Mouse (Mus musculus) adrenal gland, adult (tissue): Measurements from ENCODE around the gene Farp2.
"Not testable (repeated sequence)": the region's sequence is repeated elsewhere in the genome, so short reads cannot be mapped to it uniquely, and the experiment has no call there.

Experiments
- DNase-seq, 2 experiments: peaks; one replicate each; pipeline ENCODE4 v3.0.0; 2022 to 2023; ENCODE audit warnings: low spot score in 1 of 2; ENCODE audit not compliant: inconsistent age in 2 of 2

Gene Farp2

DNA sequence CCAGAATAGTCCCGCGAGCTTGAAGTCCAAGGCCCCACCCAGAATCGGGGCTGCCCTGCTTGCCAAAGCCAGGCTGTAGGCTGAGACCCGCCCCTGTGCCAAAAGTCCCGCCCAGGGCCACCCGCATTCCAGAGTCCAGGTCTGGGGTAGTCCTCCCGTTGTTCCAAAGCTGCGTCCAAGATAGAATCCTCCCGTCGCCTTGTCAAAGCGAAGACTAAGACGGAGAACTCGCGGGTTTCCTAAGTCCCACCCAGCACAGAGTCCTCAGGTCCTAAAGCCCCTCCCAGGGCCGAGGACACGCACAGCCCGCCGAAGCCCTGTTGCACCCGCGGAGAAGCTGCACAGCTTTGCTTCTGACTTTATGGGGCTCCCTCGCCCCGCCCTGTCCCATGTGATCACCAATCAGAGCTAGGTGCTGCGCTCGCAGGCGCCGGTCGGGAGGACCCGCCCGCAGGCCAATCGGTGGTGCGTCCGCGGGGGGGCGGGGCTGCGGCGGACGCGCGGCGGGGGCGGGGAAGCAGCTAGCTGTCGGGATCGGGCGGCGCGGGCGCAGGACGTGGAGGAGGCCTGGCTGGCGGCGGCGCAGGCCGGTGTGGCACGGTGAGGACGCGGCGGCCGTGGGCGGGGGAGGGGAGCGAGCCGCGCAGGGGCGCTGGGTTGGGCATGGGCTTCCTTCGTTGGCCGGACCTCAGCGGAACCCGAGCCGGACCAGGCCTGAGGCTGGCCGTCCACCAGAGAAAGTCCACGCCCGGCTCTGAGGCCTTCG lies at the start of gene Farp2:
Gene Farp2, plus strand, starts transcription at position 495 of the 766 bp plus-strand sequence.
- DNase-seq: peak; percentile 98 to 99

DNA sequence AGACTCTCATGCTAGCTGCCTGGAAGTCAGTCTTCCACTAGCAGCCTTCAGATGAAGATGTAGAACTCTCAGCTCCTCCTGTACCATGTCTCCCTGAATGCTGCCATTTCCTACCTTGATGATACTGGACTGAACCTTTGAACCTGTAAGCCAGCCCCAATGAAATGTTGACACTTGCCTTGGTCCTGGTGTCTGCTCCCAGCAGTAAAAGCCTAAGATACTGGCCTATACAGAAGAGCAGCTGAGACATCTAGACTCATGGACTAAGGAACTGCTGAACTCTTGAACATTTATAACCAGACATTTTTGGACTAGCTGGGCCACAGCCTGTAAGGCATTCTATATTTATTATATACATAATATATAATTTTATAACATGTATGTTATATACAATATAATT lies 46.8 kb upstream of the Farp2 start:
- no peak for DNase-seq

GRCm38 (mm10) chr1:93465746-93466145 lies 46.1 kb upstream of the Farp2 start:
- no peak for DNase-seq

DNA sequence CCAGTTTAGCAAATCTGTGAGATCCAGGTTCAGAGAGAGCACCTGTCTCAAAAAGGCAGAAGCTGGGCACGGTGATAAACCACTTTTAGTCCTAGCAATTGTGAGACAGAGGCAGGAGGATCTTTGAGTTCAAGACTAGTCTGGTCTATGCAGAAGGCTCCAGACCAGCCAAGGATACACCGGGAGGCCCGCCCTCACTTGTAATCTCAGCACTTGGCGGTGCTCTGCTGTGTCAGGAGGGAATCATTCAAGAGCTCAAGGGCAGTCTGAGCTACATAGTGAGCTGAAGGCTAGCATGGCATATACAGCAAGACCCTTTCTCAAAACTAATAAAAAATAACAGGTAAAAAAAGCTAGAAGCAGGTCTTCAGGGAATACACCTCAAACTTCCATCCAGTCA lies 43.3 kb upstream of the Farp2 start:
- peak; percentile 41 to 82 for DNase-seq

DNA sequence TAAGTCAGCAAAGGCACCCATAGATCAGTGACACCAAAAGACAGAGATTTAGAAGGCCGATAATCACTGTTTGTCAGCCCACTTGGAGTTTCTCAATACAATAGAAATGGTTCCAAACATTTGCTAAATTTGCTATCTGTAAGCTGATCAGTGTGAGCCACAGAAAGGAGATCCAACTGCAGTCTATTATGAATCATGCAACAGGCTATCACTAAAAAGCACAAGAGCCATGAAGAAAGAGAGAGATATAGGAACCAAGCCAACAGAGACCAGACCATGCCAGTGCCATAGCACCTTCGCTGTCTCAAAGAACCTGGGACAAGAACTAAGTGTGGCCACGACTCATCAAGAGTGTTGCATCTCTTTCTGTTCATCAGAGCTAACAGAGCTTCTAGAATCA lies 36.2 kb upstream of the Farp2 start:
- peak in 1 of 2 experiments; percentile 58 for DNase-seq

DNA sequence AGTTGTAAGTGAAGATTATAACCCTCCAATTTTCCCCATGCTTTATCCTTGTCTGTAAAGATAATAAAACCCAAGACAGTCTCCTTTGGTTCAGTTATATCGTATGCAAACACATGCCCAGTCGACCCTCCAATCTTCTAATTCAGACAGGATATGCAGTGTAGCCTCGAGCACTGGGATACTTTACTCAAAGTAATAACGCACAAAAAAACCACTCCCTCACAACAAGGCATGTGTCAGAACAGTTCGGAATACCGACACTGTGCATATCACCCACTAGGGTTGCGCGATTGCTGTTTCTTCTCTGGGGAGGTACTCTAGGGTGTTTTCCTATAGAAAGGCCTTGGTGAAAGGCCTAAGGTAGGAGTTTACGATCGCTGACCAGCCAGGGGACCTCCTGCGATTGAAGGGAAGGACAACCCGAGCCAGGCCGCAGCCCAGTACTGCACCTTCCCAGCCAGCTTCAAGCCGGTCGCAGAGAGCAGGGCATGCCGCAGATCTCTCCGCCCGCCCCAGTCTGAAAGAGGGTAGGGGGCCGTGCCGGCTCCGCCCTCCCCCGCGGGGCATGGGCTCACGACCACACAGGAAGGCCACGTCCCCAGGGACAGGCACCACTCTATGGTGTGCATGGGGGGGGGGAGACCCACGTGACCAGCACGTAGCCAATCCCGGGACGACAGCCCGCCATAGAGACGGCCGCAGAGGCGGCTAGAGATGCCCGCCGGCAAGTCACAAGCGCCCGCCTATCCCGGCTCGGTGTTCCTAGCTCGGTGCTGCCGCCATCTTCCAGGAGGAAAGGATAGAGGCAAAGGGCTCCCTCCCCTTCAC lies 33.9 kb upstream of the Farp2 start:
- peak; percentile 99 to 100 for DNase-seq

- DNase-seq: peak; percentile 100
These were observed 33.0 kb upstream of the Farp2 start, which contains the start of gene Hdlbp for GRCm38 (mm10) chr1:93478586-93479475. Gene Hdlbp, minus strand, starts transcription at chr1:93478815.

DNA sequence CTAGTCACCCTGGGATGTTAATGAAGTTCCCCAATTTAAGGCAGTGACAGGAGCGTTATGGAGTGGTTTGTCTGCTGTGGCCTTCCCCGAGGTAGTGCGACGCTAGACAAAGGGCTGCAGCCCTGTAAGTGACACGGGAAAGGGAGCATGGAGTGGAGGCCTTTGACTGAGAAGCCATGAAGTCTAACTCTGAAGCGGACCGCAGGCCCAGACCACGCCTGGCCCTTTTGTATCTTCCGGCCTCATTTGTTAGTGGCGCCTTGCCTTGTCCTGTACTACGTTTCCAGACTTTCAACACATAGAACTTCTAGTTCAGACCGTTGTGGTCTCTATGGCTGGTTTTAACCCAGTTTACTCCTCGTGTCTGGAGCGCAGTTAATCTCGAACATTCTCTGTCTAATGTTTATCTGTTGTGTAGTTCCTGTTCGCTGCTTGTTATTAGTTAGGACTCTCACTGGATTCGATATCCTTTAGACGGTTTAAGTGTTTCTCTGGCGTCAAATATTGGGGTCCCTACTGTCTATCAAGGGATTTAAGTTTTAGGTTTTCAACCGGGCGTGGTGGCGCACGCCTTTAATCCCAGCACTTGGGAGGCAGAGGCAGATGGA lies 32.3 kb upstream of the Farp2 start:
- DNase-seq: peak in 1 of 2 experiments; percentile 55

DNA sequence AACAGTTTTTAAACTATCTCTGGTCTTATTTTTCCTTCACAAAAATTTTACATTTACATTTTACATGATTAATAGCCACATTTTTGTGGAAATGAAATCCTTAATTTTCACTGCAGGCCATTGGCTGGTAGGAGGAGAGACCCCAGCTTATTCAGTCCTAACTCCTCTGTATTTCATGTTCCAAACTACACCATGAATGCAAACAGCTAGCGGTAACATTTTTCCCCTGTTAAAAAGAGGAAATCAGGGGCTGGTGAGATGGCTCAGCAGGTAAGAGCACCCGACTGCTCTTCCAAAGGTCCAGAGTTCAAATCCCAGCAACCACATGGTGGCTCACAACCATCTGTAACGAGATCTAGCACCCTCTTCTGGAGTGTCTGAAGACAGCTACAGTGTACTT lies 25.6 kb upstream of the Farp2 start:
- not testable (repeated sequence) for DNase-seq

DNA sequence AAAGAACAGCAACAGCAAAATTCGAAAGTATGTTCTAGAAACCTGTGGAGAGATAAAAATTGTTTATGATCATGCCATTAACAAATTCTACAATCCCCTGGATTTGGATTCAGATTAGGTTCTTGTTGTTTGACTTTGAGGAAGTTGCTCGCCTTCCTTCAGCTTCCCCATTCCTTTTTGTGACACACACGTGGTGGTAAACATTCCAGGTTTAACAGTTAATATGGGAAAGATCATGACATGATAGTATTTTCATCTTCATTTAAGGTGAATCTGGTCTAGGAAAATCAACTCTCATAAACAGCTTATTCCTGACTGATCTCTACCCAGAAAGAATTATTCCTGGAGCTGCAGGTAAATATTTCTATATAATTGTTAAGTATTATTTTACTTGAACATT lies 16.6 kb upstream of the Farp2 start:
- no peak for DNase-seq

- peak in 1 of 2 experiments; percentile 64 for DNase-seq
These were observed 4.8 kb upstream of the Farp2 start for GRCm38 (mm10) chr1:93506944-93507676.

GRCm38 (mm10) chr1:93508576-93508975 lies 3.3 kb upstream of the Farp2 start:
- not testable (repeated sequence) for DNase-seq

DNA sequence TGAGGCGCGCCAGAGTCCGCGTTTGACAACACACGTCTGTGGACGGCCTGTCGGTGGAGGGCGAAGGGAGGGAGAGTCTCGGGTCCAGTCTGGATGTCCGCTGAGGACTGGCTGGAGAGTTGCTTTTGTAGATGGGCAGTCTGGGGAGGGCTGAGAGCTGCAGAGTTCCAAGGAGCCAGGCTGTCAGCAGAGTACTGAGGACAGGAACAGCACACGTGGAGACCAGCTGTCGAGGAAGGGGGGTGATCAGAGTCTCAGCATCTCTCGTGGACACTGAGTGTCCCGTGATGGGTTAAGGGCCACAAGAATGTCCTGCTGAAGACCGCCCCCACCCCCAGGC lies 442 bp downstream of the Farp2 start:
- no peak for DNase-seq

GRCm38 (mm10) chr1:93513221-93513620 lies 1.3 kb downstream of the Farp2 start:
- DNase-seq: no peak

DNA sequence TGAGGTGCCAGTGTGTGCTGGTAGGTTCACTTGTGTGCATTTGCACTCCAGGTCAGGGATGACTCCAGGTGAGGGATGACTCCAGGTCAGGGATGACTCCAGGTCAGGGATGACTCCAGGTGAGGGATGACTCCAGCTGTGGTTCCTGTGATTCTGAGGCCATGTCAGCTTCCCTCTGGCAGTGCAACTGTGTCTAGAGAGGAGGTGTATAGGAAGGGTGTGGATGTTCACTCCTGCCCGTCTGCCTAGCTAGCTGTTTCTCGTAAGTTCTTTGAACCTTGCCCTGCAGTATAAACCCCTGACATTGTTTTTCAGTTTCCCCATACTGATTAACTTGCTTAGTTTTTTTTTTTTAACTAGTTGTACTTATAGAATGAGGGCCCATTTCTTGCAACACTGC lies 9.6 kb downstream of the Farp2 start:
- DNase-seq: no peak

DNA sequence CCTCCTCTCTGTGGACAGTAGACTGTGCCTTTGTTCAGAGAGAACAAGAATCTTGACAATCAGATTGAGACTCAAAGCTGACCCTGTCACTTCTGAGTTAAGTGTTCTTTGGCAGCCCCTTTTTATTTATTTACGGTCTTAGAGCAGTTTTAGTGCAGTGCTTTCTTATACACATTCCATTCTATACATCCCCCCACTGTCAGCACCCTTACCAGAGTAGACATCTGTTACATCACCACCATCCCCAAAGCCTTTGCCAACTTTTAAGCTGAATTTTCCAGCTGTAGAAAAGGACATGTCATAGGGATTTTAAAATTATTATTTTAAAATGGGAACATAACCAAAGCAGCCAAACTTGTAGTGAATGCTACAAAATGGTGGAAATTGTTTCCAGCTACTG lies 10.4 kb downstream of the Farp2 start:
- DNase-seq: no peak

GRCm38 (mm10) chr1:93529801-93530200 lies 17.9 kb downstream of the Farp2 start:
- DNase-seq: peak; percentile 45 to 64

GRCm38 (mm10) chr1:93537227-93537626 lies 25.3 kb downstream of the Farp2 start:
- DNase-seq: no peak

GRCm38 (mm10) chr1:93543196-93543595 lies 31.3 kb downstream of the Farp2 start:
- DNase-seq: no peak

- peak; percentile 42 to 77 for DNase-seq
These were observed 35.4 kb downstream of the Farp2 start for GRCm38 (mm10) chr1:93547286-93547685.
